In the genomic region with DNA sequence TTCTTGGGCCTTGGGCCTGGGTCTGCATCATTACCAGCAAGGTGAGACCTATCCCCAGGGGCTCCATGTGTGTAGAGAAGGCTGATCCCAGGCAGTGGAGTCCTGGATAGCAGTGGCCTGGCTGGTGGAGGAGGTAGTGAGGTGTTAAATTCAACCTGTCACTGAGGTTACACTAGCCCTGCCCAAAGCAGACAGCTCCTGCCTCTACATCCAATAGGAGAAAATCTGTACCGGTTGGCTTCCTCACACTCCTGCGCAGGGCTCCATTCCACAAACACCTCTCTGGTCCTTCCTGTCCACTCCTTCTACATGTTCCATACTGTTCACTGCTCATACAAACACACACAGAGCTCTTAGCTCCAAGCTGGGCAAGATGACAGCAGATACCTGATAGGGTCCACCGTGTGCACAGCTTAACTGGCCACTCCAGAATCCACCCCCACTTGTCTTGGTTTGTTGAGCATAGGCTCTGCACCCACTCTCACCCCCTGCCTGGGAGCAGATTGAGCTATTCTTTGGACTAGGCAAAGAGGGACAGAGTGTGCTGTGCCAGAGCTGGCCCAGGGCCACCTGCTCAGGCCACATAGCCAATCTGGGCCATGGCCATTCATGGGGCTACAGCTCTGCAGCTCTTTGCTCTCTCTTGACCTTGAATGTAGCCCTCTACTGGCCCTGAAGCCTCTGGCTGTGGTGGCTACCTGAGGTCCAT, we compare ENCODE assay signal across 13 mouse cellular contexts. TPM values are rescaled to one million over a fixed set of nuclear protein-coding genes. Genes with fewer than 3 reads are reported as not detected.
DNase-seq lines count a peak whose midpoint lies in the region; ATAC-seq lines count a peak whose summit lies in the region.
"Had no signal": no experiment of that assay in that cellular context is flagged by ENCODE, and none has a peak within 500 bp of the region (broad histone marks: within the 10 kb centered on the region; RNA-seq: fewer than 3 reads in every experiment).

No protein-coding gene starts in this region.

- H3K4me3 ChIP-seq in forebrain, embryonic 12.5 days (replicated peaks) = no peak overlapping the region
- H3K4me3 ChIP-seq: forebrain, embryonic 10.5 days; hindbrain, embryonic 15.5 days; limb, embryonic 13.5 days had no signal

- no peak overlapping the region for H3K27ac ChIP-seq in forebrain, embryonic 12.5 days
- H3K27ac ChIP-seq: forebrain, embryonic 10.5 days; hindbrain, embryonic 15.5 days; limb, embryonic 13.5 days had no signal

- WGBS in forebrain, embryonic 12.5 days = 88% methylated on average over 3 of the region's 3 CpGs

- DNase-seq in kidney, postnatal 36 days = peak; percentile 56 to 81
- no peak for DNase-seq in kidney, postnatal 14 days
- DNase-seq in adrenal gland, postnatal 25 days = peak; percentile 64
- peak; percentile 99 for DNase-seq in cerebellum, adult 11-12 months
- DNase-seq in heart, postnatal 10 days = peak; percentile 47 to 61
- DNase-seq in Muller cell, postnatal 12 days (ENCODE audit: inconsistent ontology term) = no peak

- H3K4me2 ChIP-seq in forebrain, embryonic 12.5 days = no peak overlapping the region
- H3K4me2 ChIP-seq: hindbrain, embryonic 15.5 days; limb, embryonic 13.5 days had no signal

- H3K9me3 ChIP-seq in forebrain, embryonic 12.5 days = no peaks in the 10 kb centered on the region
- H3K9me3 ChIP-seq: forebrain, embryonic 10.5 days; hindbrain, embryonic 15.5 days; limb, embryonic 13.5 days had no signal

- H3K27me3 ChIP-seq in forebrain, embryonic 12.5 days = peaks cover 14% of the 10 kb centered on the region; the same call in 1 of the 2 replicates
- H3K27me3 ChIP-seq: hindbrain, embryonic 15.5 days had no signal

- H3K9ac ChIP-seq in forebrain, embryonic 12.5 days = no peak overlapping the region
- H3K9ac ChIP-seq: hindbrain, embryonic 15.5 days; limb, embryonic 13.5 days had no signal

- no peaks in the 10 kb centered on the region for H3K36me3 ChIP-seq in forebrain, embryonic 12.5 days (replicated peaks)
- H3K36me3 ChIP-seq: forebrain, embryonic 10.5 days; hindbrain, embryonic 15.5 days; limb, embryonic 13.5 days had no signal

- ATAC-seq in forebrain, embryonic 12.5 days (ENCODE audit: low FRiP score) = no peak
- ATAC-seq in erythroid progenitor cell, adult 5-6 weeks (replicated peaks; ENCODE audit: low FRiP score, poor library complexity, severe bottlenecking) = no peak

- intact Hi-C loops in heart, postnatal 10 days (cut with DNase I) = no loop called here

- no peaks in the 10 kb centered on the region for H3K4me1 ChIP-seq in forebrain, embryonic 12.5 days
- H3K4me1 ChIP-seq: forebrain, embryonic 10.5 days; hindbrain, embryonic 15.5 days; limb, embryonic 13.5 days had no signal

RNA-seq across cellular contexts. Expression of gene Ptgds, which starts 8.3 kb away (rescaled TPM):
- 3.6 and 3.8 TPM in 2 replicates for total RNA-seq in adrenal gland, postnatal 25 days (2021)
- total RNA-seq in heart, postnatal 10 days (2021) = 100 to 1,000 TPM in 1 of 2 experiments, 10 to 100 TPM in 1; 75.1 to 110 TPM
- polyA plus RNA-seq in forebrain, embryonic 12.5 days (2016; fragmentation: Nextera tagmentation; extraction: Ambion mirVana) = 0.69 and 1.3 TPM in 2 replicates
- total RNA-seq in erythroid progenitor cell, adult 5-6 weeks (2015; ENCODE audit: low replicate concordance) = not detected in 2 replicates
- total RNA-seq in erythroid progenitor cell, adult 5-6 weeks (2017; ENCODE audit: low replicate concordance) = not detected in 2 replicates
- total RNA-seq: MEL had no signal
- polyA plus RNA-seq: neural tube, embryonic 11.5 days had no signal

RNA-seq across cellular contexts. Expression of gene Lcn12, which starts 15.6 kb away (rescaled TPM):
- total RNA-seq in adrenal gland, postnatal 25 days (2021) = not detected in 2 replicates
- not detected for total RNA-seq in heart, postnatal 10 days (2021)
- not detected in 2 replicates for polyA plus RNA-seq in forebrain, embryonic 12.5 days (2016; fragmentation: Nextera tagmentation; extraction: Ambion mirVana)
- total RNA-seq in erythroid progenitor cell, adult 5-6 weeks (2015; ENCODE audit: low replicate concordance) = not detected in 2 replicates
- total RNA-seq in erythroid progenitor cell, adult 5-6 weeks (2017; ENCODE audit: low replicate concordance) = not detected in 2 replicates
- total RNA-seq: MEL had no signal
- polyA plus RNA-seq: forebrain, embryonic 10.5 days; hindbrain, embryonic 15.5 days; limb, embryonic 13.5 days; neural tube, embryonic 11.5 days had no signal

RNA-seq across cellular contexts. Expression of gene Paxx, which starts 17.2 kb away (rescaled TPM):
- total RNA-seq in adrenal gland, postnatal 25 days (2021) = 32.6 and 41.0 TPM in 2 replicates
- 10 to 100 TPM; 33.3 to 39.5 TPM for total RNA-seq in heart, postnatal 10 days (2021)
- polyA plus RNA-seq in forebrain, embryonic 12.5 days (2016; fragmentation: Nextera tagmentation; extraction: Ambion mirVana) = 34.5 and 39.1 TPM in 2 replicates
- 17.6 and 24.5 TPM in 2 replicates for total RNA-seq in erythroid progenitor cell, adult 5-6 weeks (2015; ENCODE audit: low replicate concordance)
- total RNA-seq in erythroid progenitor cell, adult 5-6 weeks (2017; ENCODE audit: low replicate concordance) = 5.3 TPM in 1 of 2 replicates, not detected in the other

RNA-seq across cellular contexts. Expression of gene Clic3, which starts 21.5 kb away (rescaled TPM):
- total RNA-seq in adrenal gland, postnatal 25 days (2021) = not detected in 2 replicates
- 1 to 10 TPM; 3.3 to 3.7 TPM for total RNA-seq in heart, postnatal 10 days (2021)
- polyA plus RNA-seq in forebrain, embryonic 12.5 days (2016; fragmentation: Nextera tagmentation; extraction: Ambion mirVana) = 1.1 and 2.0 TPM in 2 replicates
- total RNA-seq in erythroid progenitor cell, adult 5-6 weeks (2015; ENCODE audit: low replicate concordance) = not detected in 2 replicates
- total RNA-seq in erythroid progenitor cell, adult 5-6 weeks (2017; ENCODE audit: low replicate concordance) = not detected in 2 replicates

RNA-seq across cellular contexts. Expression of gene Fbxw5, which starts 22.4 kb away (rescaled TPM):
- 99.9 and 103 TPM in 2 replicates for total RNA-seq in adrenal gland, postnatal 25 days (2021)
- 10 to 100 TPM; 93.1 to 93.4 TPM for total RNA-seq in heart, postnatal 10 days (2021)
- polyA plus RNA-seq in forebrain, embryonic 12.5 days (2016; fragmentation: Nextera tagmentation; extraction: Ambion mirVana) = 102 and 110 TPM in 2 replicates
- 10.1 and 13.0 TPM in 2 replicates for total RNA-seq in erythroid progenitor cell, adult 5-6 weeks (2015; ENCODE audit: low replicate concordance)
- 3.6 and 20.9 TPM in 2 replicates for total RNA-seq in erythroid progenitor cell, adult 5-6 weeks (2017; ENCODE audit: low replicate concordance)

Comparison
In these comparisons a context has a peak if more than half of its experiments do, and no peak if none do; other contexts are left out.
1. DNase-seq: peak in kidney, postnatal 36 days (2 of 2), adrenal gland, postnatal 25 days (single experiment), cerebellum, adult 11-12 months (single experiment) and heart, postnatal 10 days (2 of 2); none in kidney, postnatal 14 days (single experiment) and Muller cell, postnatal 12 days (single experiment).
2. RNA of gene Ptgds, which starts 8.3 kb away (total RNA-seq): 75.1 to 110 TPM in heart, postnatal 10 days; 3.6 to 3.8 TPM in adrenal gland, postnatal 25 days and not detected in erythroid progenitor cell, adult 5-6 weeks; every median in the first group is over 10 times any median in the second.